Mouse (Mus musculus) liver (tissue): ENCODE measurements at regions not wholly inside any gene's neighbourhood (a gene's known extent, or its start where the extent isn't known, plus 50 kb on each side); places are given as distances from the start of the nearest gene placed in this dataset.
"Not testable (repeated sequence)": the region's sequence is repeated elsewhere in the genome, so short reads cannot be mapped to it uniquely, and the experiment has no call there.

Source experiments
- DNase-seq: peaks from one replicate; pipeline ENCODE4 v3.0.0-alpha.2; 2020; ENCODE audit warnings: mixed read lengths

- DNase-seq: no peak
These were observed 132.9 kb downstream of the Tfec start for GRCm38 (mm10) chr6:16765354-16765753.

- no peak for DNase-seq
These were observed 133.5 kb downstream of the Tfec start for GRCm38 (mm10) chr6:16764707-16765106.

GRCm38 (mm10) chr6:16755044-16755443 lies 143.2 kb downstream of the Tfec start:
- DNase-seq: not testable (repeated sequence)

GRCm38 (mm10) chr6:16733184-16733583 lies 165.1 kb downstream of the Tfec start:
- DNase-seq: no peak

- DNase-seq: no peak
These were observed 166.1 kb downstream of the Tfec start for GRCm38 (mm10) chr6:16732095-16732494.

GRCm38 (mm10) chr6:16727256-16727890 lies 170.9 kb downstream of the Tfec start:
- DNase-seq: no peak

- DNase-seq: no peak
These were observed 173.0 kb downstream of the Tfec start for GRCm38 (mm10) chr6:16725256-16725655.

GRCm38 (mm10) chr6:16704496-16704895 lies 193.7 kb downstream of the Tfec start:
- DNase-seq: no peak

- no peak for DNase-seq
These were observed 194.9 kb downstream of the Tfec start for GRCm38 (mm10) chr6:16703412-16703746.

GRCm38 (mm10) chr6:16702706-16703411 lies 195.4 kb downstream of the Tfec start:
- no peak for DNase-seq

- DNase-seq: no peak
These were observed 201.0 kb downstream of the Tfec start for GRCm38 (mm10) chr6:16697285-16697684.

GRCm38 (mm10) chr6:16668004-16668403 lies 230.2 kb downstream of the Tfec start:
- peak; percentile 3 for DNase-seq

- no peak for DNase-seq
These were observed 231.0 kb downstream of the Tfec start for GRCm38 (mm10) chr6:16667241-16667640.

GRCm38 (mm10) chr6:16646269-16646668 lies 252.0 kb downstream of the Tfec start:
- no peak for DNase-seq

GRCm38 (mm10) chr6:16643519-16643918 lies 254.7 kb downstream of the Tfec start:
- DNase-seq: no peak

- DNase-seq: no peak
These were observed 261.4 kb downstream of the Tfec start for GRCm38 (mm10) chr6:16636736-16637304.

GRCm38 (mm10) chr6:16636108-16636507 lies 262.1 kb downstream of the Tfec start:
- no peak for DNase-seq

GRCm38 (mm10) chr6:16607393-16608023 lies 290.7 kb downstream of the Tfec start:
- DNase-seq: no peak

- DNase-seq: no peak
These were observed 291.4 kb downstream of the Tfec start for GRCm38 (mm10) chr6:16606687-16607392.

GRCm38 (mm10) chr6:16592411-16592810 lies 305.8 kb downstream of the Tfec start:
- DNase-seq: no peak

GRCm38 (mm10) chr6:16582302-16582701 lies 315.9 kb downstream of the Tfec start:
- DNase-seq: no peak

GRCm38 (mm10) chr6:16581801-16582200 lies 316.4 kb downstream of the Tfec start:
- no peak for DNase-seq

- no peak for DNase-seq
These were observed 322.4 kb downstream of the Tfec start for GRCm38 (mm10) chr6:16575875-16576274.
